ENCODE assay signal across 28 mouse cellular contexts in the genomic region with DNA sequence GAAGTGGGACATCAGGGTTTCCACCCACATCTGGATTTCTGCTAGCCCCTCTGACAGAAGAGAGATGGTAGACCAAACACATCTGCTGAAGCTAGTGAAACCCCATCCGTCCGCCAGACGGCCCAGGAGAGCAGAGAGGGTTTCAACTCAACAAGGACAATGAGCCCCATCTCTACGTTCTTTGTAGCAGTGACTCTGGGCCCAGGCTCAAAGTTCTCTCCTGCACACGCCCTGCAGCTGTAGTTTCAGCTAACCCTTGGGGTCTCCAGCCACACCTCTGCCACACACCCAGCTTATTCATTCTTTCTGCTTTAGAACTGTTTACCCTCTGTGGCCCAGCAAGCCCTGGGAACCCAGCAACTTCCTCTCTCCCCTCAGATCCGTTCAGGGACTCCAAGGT. TPM values are rescaled to one million over a fixed set of nuclear protein-coding genes. Genes with fewer than 3 reads are reported as not detected.
A peak's percentile ranks its signal among the peaks of the same experiment; 100 is the strongest.
DNase-seq lines count a peak whose midpoint lies in the region; ATAC-seq and TF ChIP-seq lines count a peak whose summit lies in the region.
"Had no signal": no experiment of that assay in that cellular context is flagged by ENCODE, and none has a peak within 500 bp of the region (broad histone marks: within the 10 kb centered on the region; RNA-seq: fewer than 3 reads in every experiment).

No protein-coding gene starts in this region.

- no peaks in the 10 kb centered on the region for H3K27me3 ChIP-seq in kidney, postnatal 0 days (ENCODE audit: insufficient read depth, low read length)
- H3K27me3 ChIP-seq in intestine, embryonic 16.5 days (replicated peaks; ENCODE audit: control insufficient read depth, insufficient read depth, low read length), result no peaks in the 10 kb centered on the region
- H3K27me3 ChIP-seq in stomach, postnatal 0 days (ENCODE audit: control insufficient read depth, insufficient read depth, low read length), result no peaks in the 10 kb centered on the region

- 0 out of 2 replicates have a peak, but pooled peaks have one; percentile 22 for TF ChIP-seq CTCF in kidney, postnatal 0 days (IDR thresholded peaks at IDR 0.05; ENCODE audit: low read depth)
- peak; percentile 4; the same call in 1 of the 2 replicates for TF ChIP-seq CTCF in stomach, postnatal 0 days (IDR thresholded peaks at IDR 0.05; ENCODE audit: low read depth)

- no peaks in the 10 kb centered on the region for H3K36me3 ChIP-seq in kidney, postnatal 0 days (ENCODE audit: insufficient read depth, low read length)
- no peaks in the 10 kb centered on the region for H3K36me3 ChIP-seq in intestine, embryonic 16.5 days (ENCODE audit: control insufficient read depth, insufficient read depth, low read length)
- no peaks in the 10 kb centered on the region for H3K36me3 ChIP-seq in stomach, postnatal 0 days (ENCODE audit: control insufficient read depth, insufficient read depth, low read length)
- H3K36me3 ChIP-seq: embryonic facial prominence, embryonic 13.5 days; embryonic facial prominence, embryonic 15.5 days; forebrain, embryonic 10.5 days; forebrain, embryonic 12.5 days; G1E had no signal

- peak; percentile 30 for DNase-seq in kidney, postnatal 0 days (ENCODE audit: low spot score)
- DNase-seq in kidney, adult 9 months, result no peak
- DNase-seq in stomach, postnatal 0 days (ENCODE audit: low spot score), result no peak
- DNase-seq in layer of hippocampus, postnatal 10 days (ENCODE audit: low spot score in 2 of 2), result no peak
- DNase-seq in embryo, embryonic 10.5 days (ENCODE audit: low spot score), result no peak
- DNase-seq: adrenal gland, adult 8-10 months; adrenal gland, postnatal 14 days; adrenal gland, postnatal 36 days; B cell, adult 2 months; cerebellum, adult 11-12 months; cerebellum, adult 2 months; cerebellum, adult 9-10 months; cerebellum, postnatal 10 days; cerebellum, postnatal 25 days; embryo, embryonic 11 days had no signal

- no peak overlapping the region for H3K4me3 ChIP-seq in kidney, postnatal 0 days (replicated peaks; ENCODE audit: low read depth, low read length)
- H3K4me3 ChIP-seq in intestine, embryonic 16.5 days (ENCODE audit: low read length), result no peak overlapping the region
- no peak overlapping the region for H3K4me3 ChIP-seq in stomach, postnatal 0 days (ENCODE audit: low read depth, low read length)
- H3K4me3 ChIP-seq: embryonic facial prominence, embryonic 13.5 days; embryonic facial prominence, embryonic 15.5 days; erythroblast, embryonic 14.5 days; forebrain, embryonic 10.5 days; forebrain, embryonic 12.5 days had no signal

- H3K9ac ChIP-seq in kidney, postnatal 0 days (ENCODE audit: low read depth, low read length), result no peak overlapping the region
- no peak overlapping the region for H3K9ac ChIP-seq in intestine, embryonic 16.5 days (ENCODE audit: low read depth, low read length)
- H3K9ac ChIP-seq in stomach, postnatal 0 days (ENCODE audit: low read length), result no peak overlapping the region
- H3K9ac ChIP-seq: embryonic facial prominence, embryonic 13.5 days; embryonic facial prominence, embryonic 15.5 days; forebrain, embryonic 12.5 days had no signal

- no peak for TF ChIP-seq EP300 in stomach, postnatal 0 days (optimal IDR thresholded peaks at IDR 0.05)

- H3K4me1 ChIP-seq in kidney, postnatal 0 days (replicated peaks; ENCODE audit: insufficient read depth, low read length), result no peaks in the 10 kb centered on the region
- peaks cover 7% of the 10 kb centered on the region; the same call in 1 of the 2 replicates for H3K4me1 ChIP-seq in intestine, embryonic 16.5 days (ENCODE audit: control insufficient read depth, insufficient read depth, low read length)
- no peaks in the 10 kb centered on the region for H3K4me1 ChIP-seq in stomach, postnatal 0 days (replicated peaks; ENCODE audit: control insufficient read depth, insufficient read depth)
- H3K4me1 ChIP-seq: embryonic facial prominence, embryonic 13.5 days; embryonic facial prominence, embryonic 15.5 days; forebrain, embryonic 10.5 days; forebrain, embryonic 12.5 days had no signal

- no peaks in the 10 kb centered on the region for H3K9me3 ChIP-seq in kidney, postnatal 0 days (replicated peaks; ENCODE audit: low read length)
- no peaks in the 10 kb centered on the region for H3K9me3 ChIP-seq in intestine, embryonic 16.5 days (ENCODE audit: control insufficient read depth, low read length)
- H3K9me3 ChIP-seq in stomach, postnatal 0 days (ENCODE audit: control insufficient read depth, low read length), result no peaks in the 10 kb centered on the region
- H3K9me3 ChIP-seq: embryonic facial prominence, embryonic 13.5 days; embryonic facial prominence, embryonic 15.5 days; forebrain, embryonic 10.5 days; forebrain, embryonic 12.5 days had no signal

- 41% methylated on average over 6 of the region's 6 CpGs for WGBS in kidney, postnatal 0 days
- 45% methylated on average over 6 of the region's 6 CpGs for WGBS in intestine, embryonic 16.5 days
- WGBS in stomach, postnatal 0 days, result 29% methylated on average over 6 of the region's 6 CpGs

- no peak overlapping the region for H3K4me2 ChIP-seq in kidney, postnatal 0 days (ENCODE audit: low read length)
- H3K4me2 ChIP-seq in intestine, embryonic 16.5 days (ENCODE audit: low read depth, low read length), result 0 out of 2 replicates have a peak overlapping the region, but pooled peaks have one; percentile 0
- no peak overlapping the region for H3K4me2 ChIP-seq in stomach, postnatal 0 days (replicated peaks; ENCODE audit: low read depth)
- H3K4me2 ChIP-seq: embryonic facial prominence, embryonic 13.5 days; embryonic facial prominence, embryonic 15.5 days; forebrain, embryonic 12.5 days had no signal

- no peak overlapping the region for H3K27ac ChIP-seq in kidney, postnatal 0 days
- H3K27ac ChIP-seq in intestine, embryonic 16.5 days (ENCODE audit: low read length), result peak overlapping the region; percentile 72
- H3K27ac ChIP-seq in stomach, postnatal 0 days (replicated peaks), result no peak overlapping the region
- H3K27ac ChIP-seq: embryonic facial prominence, embryonic 13.5 days; embryonic facial prominence, embryonic 15.5 days; forebrain, embryonic 10.5 days; forebrain, embryonic 12.5 days had no signal

- no peak for ATAC-seq in kidney, postnatal 0 days (replicated peaks; ENCODE audit: low FRiP score, low read depth)
- peak; percentile 84 for ATAC-seq in intestine, embryonic 16.5 days
- ATAC-seq in stomach, postnatal 0 days (ENCODE audit: low FRiP score, low TSS enrichment), result no peak
- ATAC-seq: activated CD4-positive, CD25-positive, alpha-beta regulatory T cell, adult 4 months; CD4-positive, CD25-positive, alpha-beta regulatory T cell, adult 4 months; forebrain, embryonic 14.5 days; forebrain, embryonic 16.5 days; Patski had no signal

RNA-seq across cellular contexts. Expression of a gene that starts 10.4 kb away (rescaled TPM):
- polyA plus RNA-seq in kidney, postnatal 0 days (2015; fragmentation: Nextera tagmentation; extraction: Ambion mirVana), result 0.17 and 0.23 TPM in 2 replicates
- 1.1 and 1.2 TPM in 2 replicates for polyA plus RNA-seq in intestine, embryonic 16.5 days (2015; fragmentation: Nextera tagmentation; extraction: Ambion mirVana)
- 0.06 TPM in 2 replicates for polyA plus RNA-seq in stomach, postnatal 0 days (2015; fragmentation: Nextera tagmentation; extraction: Ambion mirVana)
- total RNA-seq in layer of hippocampus, postnatal 10 days (2021), result 1 to 10 TPM; 3.7 to 5.9 TPM
- total RNA-seq: CH12.LX had no signal
- polyA plus RNA-seq: activated CD4-positive, CD25-positive, alpha-beta regulatory T cell, adult 4 months; CD4-positive, CD25-positive, alpha-beta regulatory T cell, adult 4 months; embryonic facial prominence, embryonic 13.5 days; G1E; Patski had no signal
